Mouse (Mus musculus): ENCODE measurements at regions not wholly inside any gene's neighbourhood (a gene's known extent, or its start where the extent isn't known, plus 50 kb on each side); places are given as distances from the start of the nearest gene placed in this dataset.

- no peak for DNase-seq (ENCODE audit: extremely low spot score in 1 of 2, low spot score in 1 of 2)
These were observed 615.5 kb downstream of the Prdm13 start for GRCm38 (mm10) chr4:21070198-21070785.
